Mouse (Mus musculus) ovary, adult 18-20 months (tissue): ENCODE data around the gene Fbxo34.
"Not testable (repeated sequence)": the region's sequence is repeated elsewhere in the genome, so short reads cannot be mapped to it uniquely, and the experiment has no call there.

ENCODE experiments used
- DNase-seq: peaks from one replicate; pipeline ENCODE4 v3.0.0; 2022; ENCODE audit warnings: low spot score, mixed read lengths

The Fbxo34 gene

DNA sequence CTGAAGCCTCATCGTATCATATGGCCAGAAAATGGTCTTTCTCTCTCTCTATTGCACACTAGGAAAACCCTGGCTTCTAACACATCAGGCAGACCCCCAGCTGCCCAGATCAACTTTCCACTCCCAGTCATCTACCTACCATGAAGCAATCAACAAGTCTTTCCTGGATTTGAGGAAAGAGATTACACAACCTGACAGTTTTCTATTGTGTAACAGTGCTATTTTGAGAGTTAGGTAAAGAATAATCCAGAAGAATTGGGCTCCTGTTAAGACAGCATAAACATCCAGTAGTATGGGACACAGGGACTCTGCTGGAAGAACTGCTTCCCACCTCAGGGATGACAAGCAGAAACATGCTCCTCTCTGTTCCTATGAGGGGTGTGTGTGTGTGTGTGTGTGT is 112.3 kb downstream of the Fbxo34 start:
- no peak for DNase-seq

DNA sequence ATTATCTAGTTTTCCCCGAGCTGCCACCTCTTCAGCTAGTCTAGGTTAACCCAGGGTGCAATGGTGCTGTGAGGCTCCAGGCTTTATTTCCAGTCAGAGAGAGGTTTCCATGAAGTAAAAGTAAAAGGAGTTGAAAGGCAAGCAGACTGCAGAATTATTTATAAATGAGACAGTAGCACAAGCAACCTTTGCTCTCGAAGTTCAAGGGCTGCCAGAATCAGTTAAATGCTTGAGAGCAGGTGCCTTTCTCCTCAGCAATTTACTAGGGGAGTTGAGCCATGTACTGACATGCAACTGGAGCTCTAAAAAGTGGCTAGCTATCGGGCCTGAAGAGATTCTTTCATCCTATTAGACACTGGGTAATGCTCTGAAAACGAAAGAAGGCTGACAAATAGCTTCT is 112.9 kb downstream of the Fbxo34 start:
- no peak for DNase-seq

- DNase-seq, result peak; percentile 94
Measured at GRCm38 (mm10) chr14:47567962-47568652, 117.9 kb downstream of the Fbxo34 start.

DNA sequence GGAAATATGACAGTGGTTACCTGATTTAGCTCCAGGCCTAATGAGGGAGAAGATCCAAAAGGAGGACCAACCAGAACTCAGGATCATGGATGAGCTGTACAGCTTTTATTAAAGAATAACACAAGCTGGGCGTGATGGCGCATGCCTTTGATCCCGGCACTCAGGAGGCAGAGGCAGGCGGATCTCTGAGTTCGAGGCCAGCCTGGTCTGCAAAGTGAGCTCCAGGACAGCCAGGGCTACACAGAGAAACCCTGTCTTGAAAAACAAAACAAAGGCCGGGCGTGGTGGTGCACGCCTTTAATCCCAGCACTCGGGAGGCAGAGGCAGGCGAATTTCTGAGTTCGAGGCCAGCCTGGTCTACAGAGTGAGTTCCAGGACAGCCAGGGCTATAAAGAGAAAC is 120.3 kb downstream of the Fbxo34 start, which contains the start of gene Atg14:
Gene Atg14 (minus strand): TSS at position 101 of the 400 bp plus-strand sequence.
- DNase-seq, result not testable (repeated sequence)

GRCm38 (mm10) chr14:47572707-47573106 is 122.5 kb downstream of the Fbxo34 start:
- no peak for DNase-seq

DNA sequence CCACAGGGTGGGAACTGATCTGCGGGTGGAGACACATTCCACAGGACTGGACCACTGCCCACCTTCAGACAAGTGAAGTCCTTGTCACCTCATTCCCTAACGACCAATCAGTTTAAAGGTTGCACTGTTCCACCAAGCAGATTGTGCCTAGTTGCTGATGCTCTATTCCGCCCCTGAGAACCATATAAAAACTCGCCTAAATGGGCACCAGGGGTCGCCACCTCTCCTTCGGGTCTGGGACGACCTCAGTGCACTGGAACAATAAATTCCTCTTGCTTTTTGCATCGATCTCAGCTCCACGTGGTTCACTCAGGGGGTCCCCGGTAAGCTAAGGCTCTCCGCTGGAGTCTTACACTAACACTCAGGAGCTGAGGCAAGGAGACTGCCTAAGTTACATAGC is 124.5 kb downstream of the Fbxo34 start:
- no peak for DNase-seq

- no peak for DNase-seq
Measured at GRCm38 (mm10) chr14:47576687-47577086, 126.5 kb downstream of the Fbxo34 start.

DNA sequence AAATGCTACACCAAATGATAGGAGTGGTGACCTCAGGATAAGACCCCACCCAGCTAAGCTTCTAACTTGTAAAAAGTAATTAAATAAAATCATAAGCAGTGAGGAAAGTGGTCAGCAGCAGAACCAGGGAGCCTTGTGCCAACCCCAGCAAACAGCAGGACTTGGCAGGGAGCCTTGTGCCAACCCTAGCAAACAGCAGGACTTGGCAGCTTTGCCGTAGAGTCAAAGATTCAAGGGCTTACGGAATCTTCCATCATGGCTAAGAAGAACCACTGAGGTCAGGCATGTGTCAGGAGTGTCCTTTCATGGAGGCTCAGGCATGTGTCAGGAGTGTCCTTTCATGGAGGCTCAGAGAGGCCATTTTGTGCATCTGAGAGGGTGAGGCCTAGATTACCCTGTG is 127.9 kb downstream of the Fbxo34 start:
- DNase-seq, result peak; percentile 47

DNA sequence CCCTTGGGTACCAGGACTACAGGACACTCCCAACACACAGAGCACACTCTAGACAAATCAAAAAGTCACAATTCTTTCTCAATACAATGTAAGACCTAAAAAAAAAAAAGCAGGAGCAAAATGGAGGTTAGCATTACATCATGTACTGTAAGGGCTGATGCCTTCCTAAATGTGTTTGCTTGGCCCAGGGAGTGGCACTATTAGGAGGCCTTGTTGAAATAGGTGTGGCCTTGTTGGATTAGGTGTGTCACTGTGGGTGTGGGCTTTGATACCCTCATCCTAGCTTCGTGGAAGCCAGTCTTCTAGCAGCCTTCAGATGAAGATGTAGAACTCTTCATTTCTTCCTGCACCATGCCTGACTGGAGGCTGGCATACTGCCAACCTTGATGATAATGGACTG is 131.1 kb downstream of the Fbxo34 start:
- no peak for DNase-seq
